Mouse (Mus musculus): Measurements from ENCODE around the gene Olfr67.

DNA sequence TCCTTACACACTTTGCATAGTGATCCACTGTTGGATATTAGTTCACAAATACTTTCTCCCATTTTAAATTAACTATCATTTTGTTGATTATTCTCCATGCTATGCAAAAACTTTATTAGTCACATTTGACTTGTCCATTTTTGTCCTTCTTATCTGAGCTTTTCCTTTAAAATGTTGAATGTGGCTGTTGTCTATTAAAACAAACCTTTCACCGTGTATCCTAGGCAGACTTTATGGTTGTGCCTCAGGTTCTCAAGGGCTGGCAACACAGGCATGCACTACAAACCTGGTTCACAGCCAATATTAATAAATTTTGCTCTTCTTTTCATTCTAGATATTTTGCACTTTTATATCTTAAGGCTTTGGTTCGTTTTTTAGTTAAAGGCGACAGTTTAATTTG lies 19.1 kb upstream of the Olfr67 start:
- no peak for TF ChIP-seq POLR2A (IDR thresholded peaks at IDR 0.05; ENCODE audit: low read depth, low read length)
- TF ChIP-seq CTCF (IDR thresholded peaks at IDR 0.05; ENCODE audit: extremely low read depth, insufficient read depth, insufficient read length, insufficient replicate concordance), result no peak

Measured in spleen, adult 2 months (tissue).